Mouse (Mus musculus): ENCODE results near the gene Vcam1. TPM values are rescaled to one million over a fixed set of nuclear protein-coding genes. Genes with fewer than 3 reads are reported as not detected.

Vcam1 gene
- polyA plus RNA-seq, 1 experiment: 0.04 TPM

DNA sequence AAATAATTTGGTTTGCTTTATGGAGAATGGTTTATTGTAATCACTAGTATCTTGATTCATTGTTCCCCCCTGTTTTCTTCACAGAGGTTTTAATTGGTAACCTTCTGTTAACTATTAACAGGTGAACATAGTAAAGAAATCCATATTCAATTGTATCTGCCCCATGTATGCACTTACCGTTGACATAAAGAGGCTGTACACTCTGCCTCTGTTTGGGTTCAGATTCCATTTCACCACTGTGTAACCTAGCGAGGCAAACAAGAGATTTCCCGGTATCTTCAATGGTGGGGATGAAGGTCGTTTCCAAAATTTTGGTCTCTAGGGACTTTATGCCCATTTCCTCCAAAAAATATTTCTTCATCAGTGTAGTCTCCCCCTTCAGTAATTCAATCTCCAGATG lies 12.4 kb downstream of the Vcam1 start:
- no peaks in the 10 kb centered on the region for H3K36me3 ChIP-seq (replicated peaks; ENCODE audit: low read length)
- H3K4me3 ChIP-seq (replicated peaks): no peak overlapping the region
- no peak for TF ChIP-seq FLI1 (IDR thresholded peaks at IDR 0.05; ENCODE audit: low read length)
- no peak for TF ChIP-seq GATA1 (IDR thresholded peaks at IDR 0.05; ENCODE audit: borderline replicate concordance, low read length)
- H3K9me3 ChIP-seq: no peaks in the 10 kb centered on the region
- no peaks in the 10 kb centered on the region for H3K4me1 ChIP-seq
- H3K27me3 ChIP-seq (replicated peaks): no peaks in the 10 kb centered on the region

DNA sequence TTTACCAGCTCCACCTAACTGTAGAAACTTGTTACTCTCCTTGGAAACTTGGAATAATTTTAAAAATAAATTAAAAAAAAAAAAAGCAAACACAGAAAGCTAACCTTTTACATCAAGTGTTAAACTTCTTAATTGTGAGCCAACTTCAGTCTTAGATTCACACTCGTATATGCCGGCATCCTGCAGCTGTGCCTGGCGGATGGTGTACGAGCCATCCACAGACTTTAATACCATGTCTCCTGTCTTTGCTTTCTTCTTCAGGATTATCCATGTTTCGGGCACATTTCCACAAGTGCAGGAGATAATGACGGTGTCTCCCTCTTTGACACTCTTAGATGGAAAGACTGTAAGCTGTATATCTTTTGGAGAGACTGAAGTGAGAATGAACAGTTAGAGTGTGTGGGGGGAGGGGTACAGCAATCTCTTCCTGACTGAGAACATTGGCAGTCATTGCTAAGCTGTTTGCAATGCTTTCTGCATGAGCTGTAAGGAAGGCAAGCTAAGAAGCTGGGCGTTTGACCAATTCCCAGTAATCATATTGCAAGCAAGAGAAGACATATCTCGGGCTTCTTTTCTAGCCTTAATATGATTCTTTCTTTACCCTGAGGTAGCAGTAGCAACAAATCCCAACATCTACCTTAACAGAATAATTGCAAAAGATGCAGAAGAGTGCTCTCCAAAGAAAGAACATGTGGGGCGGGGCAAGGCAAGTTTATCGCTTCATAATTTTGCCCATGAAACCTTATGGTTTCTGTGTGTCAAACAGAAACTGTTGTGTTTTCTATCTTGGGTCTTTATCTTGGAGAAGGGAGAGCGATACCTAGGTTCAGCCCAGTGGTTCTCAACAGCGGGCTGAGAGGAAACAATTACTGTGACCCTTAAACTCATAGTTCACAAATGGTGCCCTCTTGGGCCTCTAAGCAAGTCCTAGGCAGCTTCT lies 15.0 kb downstream of the Vcam1 start:
- no peak overlapping the region for H3K4me3 ChIP-seq (replicated peaks)
- no peaks in the 10 kb centered on the region for H3K27me3 ChIP-seq (replicated peaks)
- no peaks in the 10 kb centered on the region for H3K9me3 ChIP-seq
- H3K36me3 ChIP-seq (replicated peaks; ENCODE audit: low read length): no peaks in the 10 kb centered on the region
- no peak for TF ChIP-seq FLI1 (IDR thresholded peaks at IDR 0.05; ENCODE audit: low read length)
- no peak for TF ChIP-seq GATA1 (IDR thresholded peaks at IDR 0.05; ENCODE audit: borderline replicate concordance, low read length)
- H3K4me1 ChIP-seq: no peaks in the 10 kb centered on the region

DNA sequence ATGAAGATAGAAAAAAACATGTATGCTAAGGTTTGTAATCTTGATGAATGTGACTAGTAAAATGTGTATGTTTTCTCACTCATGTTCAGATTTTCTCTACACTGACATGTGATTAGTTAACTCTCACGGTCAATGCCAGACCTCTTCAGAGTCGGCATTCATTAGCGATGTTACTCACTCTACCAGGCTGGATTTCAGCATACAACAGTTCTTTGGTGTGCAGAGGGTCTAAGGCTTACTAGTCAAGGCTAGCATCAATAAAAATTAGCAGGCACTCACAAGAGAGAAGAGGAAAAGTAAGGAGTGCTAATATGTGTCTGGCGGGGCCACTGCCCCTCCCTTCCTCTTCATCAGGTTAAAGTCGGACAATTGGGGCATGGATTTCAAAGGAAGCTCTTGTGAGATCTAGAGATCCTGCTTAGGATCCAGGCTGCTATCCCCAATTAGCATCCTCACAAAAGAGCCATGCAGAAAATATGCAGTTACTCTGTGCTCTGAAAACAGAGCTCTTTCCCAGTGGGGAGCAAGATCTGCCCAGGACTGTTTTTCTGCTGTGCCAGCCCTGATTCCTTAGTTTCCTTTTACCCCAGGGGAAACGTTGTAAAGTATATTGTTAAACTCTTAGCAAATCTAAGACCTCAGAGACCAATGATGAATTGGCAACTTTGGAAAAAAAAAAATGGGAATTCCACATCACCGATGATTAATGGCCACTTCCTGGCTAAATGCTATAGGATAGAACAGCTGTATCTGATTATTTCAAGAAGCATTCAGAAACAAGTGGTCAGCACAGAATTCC lies 15.8 kb downstream of the Vcam1 start:
- no peak overlapping the region for H3K4me3 ChIP-seq (replicated peaks)
- TF ChIP-seq FLI1 (IDR thresholded peaks at IDR 0.05; ENCODE audit: low read length): no peak
- TF ChIP-seq GATA1 (IDR thresholded peaks at IDR 0.05; ENCODE audit: borderline replicate concordance, low read length): no peak
- no peaks in the 10 kb centered on the region for H3K9me3 ChIP-seq
- no peaks in the 10 kb centered on the region for H3K36me3 ChIP-seq (replicated peaks; ENCODE audit: low read length)
- no peaks in the 10 kb centered on the region for H3K27me3 ChIP-seq (replicated peaks)
- no peaks in the 10 kb centered on the region for H3K4me1 ChIP-seq

DNA sequence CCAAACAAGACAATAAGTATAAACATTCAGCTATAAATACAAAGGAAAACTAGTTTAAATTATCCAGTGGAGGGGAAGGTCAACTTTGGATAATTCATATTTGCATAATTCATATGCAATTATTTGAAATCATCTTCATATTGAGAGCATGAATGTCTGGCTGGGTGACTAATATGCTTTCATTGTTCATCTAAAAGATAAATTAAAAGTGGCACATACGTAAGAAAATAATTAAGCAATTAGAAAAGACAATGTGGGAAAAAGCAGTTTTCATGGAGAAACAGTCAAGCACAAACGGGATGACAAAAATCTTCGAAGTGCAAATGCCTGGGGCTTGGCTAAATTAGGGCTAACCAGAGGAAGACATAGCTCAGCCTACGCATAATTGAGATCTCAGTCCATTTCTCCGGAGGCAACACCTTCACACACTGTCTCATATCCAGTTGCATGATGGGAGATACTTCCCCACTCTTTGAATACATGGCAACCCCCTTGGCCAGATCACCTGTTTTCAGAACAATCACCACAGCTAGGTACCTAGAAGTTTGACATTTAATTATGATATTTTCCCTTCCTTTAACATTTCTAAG lies 16.6 kb downstream of the Vcam1 start:
- Histone ChIP-seq H3K9me3 (no peaks in the 10 kb centered on the region), H3K4me3 (replicated peaks) (no peak overlapping the region), H3K36me3 (replicated peaks; ENCODE audit: low read length) (no peaks in the 10 kb centered on the region), H3K27me3 (replicated peaks) (no peaks in the 10 kb centered on the region), H3K4me1 (no peaks in the 10 kb centered on the region)
- TF ChIP-seq GATA1 (IDR thresholded peaks at IDR 0.05; ENCODE audit: borderline replicate concordance, low read length) (no peak), FLI1 (IDR thresholded peaks at IDR 0.05; ENCODE audit: low read length) (no peak)

DNA sequence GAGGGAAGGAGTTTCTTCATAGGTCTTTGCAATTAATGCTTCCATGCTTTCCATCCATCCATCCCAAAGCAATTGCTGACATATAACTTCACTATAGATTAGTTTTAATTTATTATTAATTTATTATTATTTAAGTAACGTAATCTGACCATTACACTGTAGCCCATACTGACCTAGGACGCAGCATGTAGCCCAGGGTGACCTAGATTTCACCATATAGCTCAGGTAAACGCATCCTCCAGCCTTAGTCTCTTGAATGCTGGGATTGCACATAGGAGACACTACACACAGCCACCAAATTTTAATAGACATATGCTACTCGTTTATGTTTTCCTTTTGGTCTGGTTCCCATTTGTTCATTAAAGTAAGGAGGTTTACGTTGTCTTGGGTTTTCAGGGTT lies 23.8 kb downstream of the Vcam1 start:
- Histone ChIP-seq H3K4me1 (no peaks in the 10 kb centered on the region), H3K4me3 (replicated peaks) (no peak overlapping the region), H3K36me3 (replicated peaks; ENCODE audit: low read length) (no peaks in the 10 kb centered on the region), H3K9me3 (no peaks in the 10 kb centered on the region), H3K27me3 (replicated peaks) (no peaks in the 10 kb centered on the region)
- TF ChIP-seq GATA1 (IDR thresholded peaks at IDR 0.05; ENCODE audit: borderline replicate concordance, low read length) (no peak), FLI1 (IDR thresholded peaks at IDR 0.05; ENCODE audit: low read length) (no peak)

DNA sequence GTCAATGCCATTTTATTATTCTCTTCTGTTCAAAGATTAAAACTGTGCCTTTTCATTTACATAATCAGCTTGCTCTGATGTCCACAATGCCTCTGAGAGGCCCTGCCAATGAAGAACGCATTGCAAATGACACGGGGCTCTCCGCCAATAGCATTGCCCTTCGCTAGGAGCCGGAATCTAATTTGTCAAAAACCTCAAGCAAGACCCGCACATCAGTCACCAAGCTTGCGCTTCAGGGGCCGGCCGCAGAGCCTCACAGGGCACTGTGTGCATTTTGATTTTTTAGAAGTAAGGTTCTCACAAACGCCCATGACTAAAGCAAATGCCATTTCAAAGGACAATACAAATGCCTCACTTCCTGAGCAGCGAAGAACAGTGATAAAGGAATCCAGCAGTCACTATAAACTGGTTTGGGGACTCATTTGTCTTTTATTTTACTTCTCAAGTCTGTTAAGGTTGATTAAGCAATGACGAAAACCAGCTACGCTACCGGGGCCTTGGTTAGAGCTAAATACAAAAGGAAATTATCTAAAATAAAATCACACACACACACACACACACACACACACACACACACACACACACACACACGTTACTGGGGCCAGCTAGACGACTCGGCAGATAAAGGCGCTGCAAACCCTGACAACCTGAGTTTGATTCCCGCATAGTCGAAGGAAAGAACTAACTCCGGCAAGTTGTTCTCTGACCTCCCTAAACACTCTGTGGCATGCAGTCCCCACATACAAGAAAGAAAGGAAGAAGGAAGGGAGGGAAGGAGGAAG lies 24.4 kb downstream of the Vcam1 start:
- H3K9me3 ChIP-seq: no peaks in the 10 kb centered on the region
- no peaks in the 10 kb centered on the region for H3K36me3 ChIP-seq (replicated peaks; ENCODE audit: low read length)
- H3K4me1 ChIP-seq: no peaks in the 10 kb centered on the region
- H3K27me3 ChIP-seq (replicated peaks): no peaks in the 10 kb centered on the region
- TF ChIP-seq FLI1 (IDR thresholded peaks at IDR 0.05; ENCODE audit: low read length): no peak
- TF ChIP-seq GATA1 (IDR thresholded peaks at IDR 0.05; ENCODE audit: borderline replicate concordance, low read length): no peak
- H3K4me3 ChIP-seq (replicated peaks): no peak overlapping the region

DNA sequence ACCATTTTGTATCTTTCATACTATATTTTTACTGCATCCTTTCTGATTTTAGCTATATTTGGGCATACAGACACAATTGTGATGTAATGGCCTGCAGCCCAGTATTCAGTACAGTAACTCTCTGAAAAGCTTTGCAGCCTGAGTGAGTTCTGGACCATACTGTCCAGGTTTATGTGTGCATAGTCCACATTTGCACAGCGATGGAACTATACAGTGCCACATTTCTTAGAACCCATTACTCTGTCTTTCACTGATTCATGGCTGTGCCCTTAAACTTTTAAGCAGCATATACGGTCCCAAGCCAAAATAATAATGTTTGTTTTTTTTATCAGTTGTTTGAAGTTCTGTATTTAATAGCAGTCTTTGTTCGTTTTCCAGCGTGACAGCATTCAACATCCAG lies 25.2 kb downstream of the Vcam1 start:
- Histone ChIP-seq H3K36me3 (replicated peaks; ENCODE audit: low read length) (no peaks in the 10 kb centered on the region), H3K4me1 (no peaks in the 10 kb centered on the region), H3K9me3 (no peaks in the 10 kb centered on the region), H3K27me3 (replicated peaks) (no peaks in the 10 kb centered on the region), H3K4me3 (replicated peaks) (no peak overlapping the region)
- TF ChIP-seq GATA1 (IDR thresholded peaks at IDR 0.05; ENCODE audit: borderline replicate concordance, low read length) (no peak), FLI1 (IDR thresholded peaks at IDR 0.05; ENCODE audit: low read length) (no peak)

DNA sequence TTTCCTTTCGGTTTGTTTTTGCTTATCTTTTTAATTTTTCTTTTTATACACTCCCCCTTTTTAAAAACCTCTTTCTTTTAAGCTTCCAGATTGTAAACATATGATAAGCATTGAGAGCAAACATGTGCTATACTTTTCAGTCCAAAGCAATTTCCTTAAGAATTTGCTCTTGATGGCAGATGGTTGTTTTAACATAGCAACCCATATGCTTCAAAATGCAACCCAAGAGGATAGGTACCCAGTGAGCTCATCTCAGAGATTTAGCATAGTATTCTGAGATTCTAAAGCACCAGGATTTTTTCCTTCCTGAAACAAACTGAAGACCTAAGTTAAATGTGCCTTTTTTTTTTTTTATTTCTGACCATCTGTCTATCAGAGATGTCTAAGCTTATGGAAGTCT lies 28.6 kb downstream of the Vcam1 start:
- Histone ChIP-seq H3K27me3 (replicated peaks) (no peaks in the 10 kb centered on the region), H3K4me3 (replicated peaks) (no peak overlapping the region), H3K4me1 (no peaks in the 10 kb centered on the region), H3K9me3 (no peaks in the 10 kb centered on the region), H3K36me3 (replicated peaks; ENCODE audit: low read length) (no peaks in the 10 kb centered on the region)
- TF ChIP-seq GATA1 (IDR thresholded peaks at IDR 0.05; ENCODE audit: borderline replicate concordance, low read length): no peak
- no peak for TF ChIP-seq FLI1 (IDR thresholded peaks at IDR 0.05; ENCODE audit: low read length)

DNA sequence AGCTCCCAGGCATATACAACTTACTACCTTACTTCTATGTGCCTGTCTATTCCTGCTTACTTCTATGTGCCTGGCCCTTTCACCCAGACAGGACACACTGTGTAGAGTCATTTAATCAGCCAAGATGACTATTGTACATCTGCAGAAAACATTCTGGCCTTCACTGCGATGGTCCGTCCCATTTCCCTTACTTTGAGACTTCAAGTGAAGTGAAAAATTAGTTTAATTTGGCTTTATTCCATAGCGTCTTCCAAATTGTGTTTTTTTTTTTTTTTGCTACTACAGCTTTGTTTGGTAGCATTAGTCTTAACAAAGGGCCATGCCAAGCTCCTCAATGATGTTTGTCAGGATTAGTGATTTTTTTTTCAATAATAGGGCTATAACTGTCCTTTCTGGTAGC lies 33.6 kb downstream of the Vcam1 start:
- H3K36me3 ChIP-seq (replicated peaks; ENCODE audit: low read length): no peaks in the 10 kb centered on the region
- no peak for TF ChIP-seq GATA1 (IDR thresholded peaks at IDR 0.05; ENCODE audit: borderline replicate concordance, low read length)
- no peak for TF ChIP-seq FLI1 (IDR thresholded peaks at IDR 0.05; ENCODE audit: low read length)
- no peak overlapping the region for H3K4me3 ChIP-seq (replicated peaks)
- H3K9me3 ChIP-seq: peaks cover 5% of the 10 kb centered on the region
- H3K4me1 ChIP-seq: no peaks in the 10 kb centered on the region
- no peaks in the 10 kb centered on the region for H3K27me3 ChIP-seq (replicated peaks)
